Mouse (Mus musculus): ENCODE results near the gene Pygo1.

DNA sequence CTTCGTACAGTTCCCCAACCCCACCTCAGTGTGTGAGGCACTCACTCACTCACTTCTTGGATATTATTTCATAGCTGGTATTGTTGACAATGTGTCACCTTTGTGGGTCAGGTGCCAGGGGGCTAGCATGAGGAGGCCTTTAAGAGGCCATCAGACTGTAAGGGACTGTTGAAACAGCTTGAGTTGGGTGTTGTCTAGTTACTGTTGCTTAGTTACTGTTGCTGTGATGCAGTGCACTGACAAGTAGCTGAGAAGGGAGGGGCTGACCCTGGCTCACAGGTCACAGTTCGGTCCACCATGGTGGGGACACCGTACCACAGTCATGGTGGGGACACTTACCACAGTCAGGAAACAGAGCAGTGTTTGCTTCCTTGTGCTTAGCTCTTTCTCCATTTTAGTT is 2.4 kb upstream of the Pygo1 start:
- TF ChIP-seq CTCF (IDR thresholded peaks at IDR 0.05; ENCODE audit: insufficient read depth, low read depth, low read length) = no peak
- TF ChIP-seq POLR2A (IDR thresholded peaks at IDR 0.05; ENCODE audit: insufficient read depth, low read depth, low read length) = no peak
